Mouse (Mus musculus): ENCODE results near the gene Cgnl1.

GRCm38 (mm10) chr9:71716995-71717394 lies 54.4 kb downstream of the Cgnl1 start:
- TF ChIP-seq POLR2A (IDR thresholded peaks at IDR 0.05; ENCODE audit: low read depth, low read length), result no peak
- TF ChIP-seq CTCF (IDR thresholded peaks at IDR 0.05; ENCODE audit: borderline replicate concordance, insufficient read depth, low read length), result no peak

All from embryonic fibroblast, embryonic 13.5 days (primary cell).